Mouse (Mus musculus) stomach, postnatal 0 days (tissue): ENCODE results near the gene Cilp.

ENCODE experiments used
- CTCF ChIP-seq: IDR thresholded peaks from 2 replicates; pipeline ENCODE4 v1.5.1; 2016; ENCODE audit warnings: antibody characterized with exemption, low read depth, mild to moderate bottlenecking, moderate library complexity
- EP300 ChIP-seq: optimal IDR thresholded peaks from 2 replicates; pipeline ENCODE3; 2016; ENCODE audit warnings: antibody characterized with exemption

GRCm38 (mm10) chr9:65297056-65297455 is 32.1 kb downstream of the Cilp start:
- TF ChIP-seq CTCF: no peak
- TF ChIP-seq EP300: no peak
